Mouse (Mus musculus) limb, embryonic 14.5 days (tissue): Measurements from ENCODE around the gene Clec16a. TPM values are rescaled to one million over a fixed set of nuclear protein-coding genes. Genes with fewer than 3 reads are reported as not detected.

Experiments used
- ATAC-seq: fragments of 200-750 bp; cut with Nextera tagmentation; 2 replicates; pipeline ENCODE4 v1.8.0; 2017; ENCODE audit warnings: low read depth, moderate number of reproducible peaks, moderate TSS enrichment; ENCODE audit not compliant: low FRiP score
- DNase-seq: peaks from one replicate; pipeline ENCODE4 v3.0.0-alpha.2; 2015; ENCODE audit warnings: low spot score
- H3K27ac ChIP-seq: fragments of 300-500 bp; sonication (generic); replicated peaks from 2 replicates; pipeline ENCODE4 v1.5.1; 2014; ENCODE audit warnings: low read depth, mild to moderate bottlenecking, low read length, moderate library complexity, mixed read lengths
- H3K27me3 ChIP-seq: fragments of 300-500 bp; sonication (generic); 2 replicates; pipeline ENCODE4 v1.6.1; 2014; ENCODE audit warnings: low read length, mixed read lengths; ENCODE audit not compliant: control insufficient read depth, insufficient read depth
- H3K36me3 ChIP-seq: fragments of 300-500 bp; sonication (generic); 2 replicates; pipeline ENCODE4 v1.6.1; 2014; ENCODE audit warnings: mild to moderate bottlenecking, low read length, moderate library complexity, mixed read lengths; ENCODE audit not compliant: control insufficient read depth, insufficient read depth
- H3K4me1 ChIP-seq: fragments of 300-500 bp; sonication (generic); 2 replicates; pipeline ENCODE4 v1.6.1; 2014; ENCODE audit warnings: antibody characterized with exemption, low read length, mixed read lengths; ENCODE audit not compliant: control insufficient read depth, insufficient read depth
- H3K4me2 ChIP-seq: fragments of 300-500 bp; sonication (generic); replicated peaks from 2 replicates; pipeline ENCODE4 v1.6.1; 2014; ENCODE audit warnings: low read depth, mild to moderate bottlenecking, low read length, moderate library complexity; ENCODE audit not compliant: severe bottlenecking
- H3K4me3 ChIP-seq: fragments of 300-500 bp; sonication (generic); replicated peaks from 2 replicates; pipeline ENCODE4 v1.5.1; 2014; ENCODE audit warnings: low read length
- H3K9ac ChIP-seq: fragments of 300-500 bp; sonication (generic); 2 replicates; pipeline ENCODE4 v1.6.1; 2014; ENCODE audit warnings: mild to moderate bottlenecking, low read depth, low read length, moderate library complexity; ENCODE audit not compliant: severe bottlenecking
- H3K9me3 ChIP-seq: fragments of 300-500 bp; sonication (generic); 2 replicates; pipeline ENCODE4 v1.6.1; 2016; ENCODE audit warnings: low read length; ENCODE audit not compliant: control insufficient read depth
- POLR2A ChIP-seq: fragments of 200-500 bp; IDR thresholded peaks from 2 replicates; pipeline ENCODE4 v1.8.0; 2012; ENCODE audit warnings: inconsistent platforms, mild to moderate bottlenecking, moderate library complexity, borderline replicate concordance; ENCODE audit not compliant: insufficient read depth, insufficient read length; ENCODE audit errors: extremely low read depth
- WGBS: fragments of 180-500 bp; shearing (Covaris S2); extraction: QIAGEN DNeasy Blood & Tissue Kit; methylation state at CpG from one replicate; pipeline ENCODE4 v1.1.7; 2014; 5-methylcytosine and 5-hydroxymethylcytosine counted together
- polyA plus RNA-seq, 2 experiments: library from polyadenylated mRNA; depleted of rRNA in 1 of 2; stranded (reverse) in 1 of 2; unstranded in 1 of 2; fragments of >200 nt; fragmentation: Nextera tagmentation in 1 of 2; extraction: Ambion mirVana in 1 of 2; gene quantifications; 2 replicates each; pipeline versions ENCODE4 v1.2.1 to v1.2.3; 2012 to 2014

Clec16a gene
- polyA plus RNA-seq, 2 experiments = 12.5 to 29.9 TPM

DNA sequence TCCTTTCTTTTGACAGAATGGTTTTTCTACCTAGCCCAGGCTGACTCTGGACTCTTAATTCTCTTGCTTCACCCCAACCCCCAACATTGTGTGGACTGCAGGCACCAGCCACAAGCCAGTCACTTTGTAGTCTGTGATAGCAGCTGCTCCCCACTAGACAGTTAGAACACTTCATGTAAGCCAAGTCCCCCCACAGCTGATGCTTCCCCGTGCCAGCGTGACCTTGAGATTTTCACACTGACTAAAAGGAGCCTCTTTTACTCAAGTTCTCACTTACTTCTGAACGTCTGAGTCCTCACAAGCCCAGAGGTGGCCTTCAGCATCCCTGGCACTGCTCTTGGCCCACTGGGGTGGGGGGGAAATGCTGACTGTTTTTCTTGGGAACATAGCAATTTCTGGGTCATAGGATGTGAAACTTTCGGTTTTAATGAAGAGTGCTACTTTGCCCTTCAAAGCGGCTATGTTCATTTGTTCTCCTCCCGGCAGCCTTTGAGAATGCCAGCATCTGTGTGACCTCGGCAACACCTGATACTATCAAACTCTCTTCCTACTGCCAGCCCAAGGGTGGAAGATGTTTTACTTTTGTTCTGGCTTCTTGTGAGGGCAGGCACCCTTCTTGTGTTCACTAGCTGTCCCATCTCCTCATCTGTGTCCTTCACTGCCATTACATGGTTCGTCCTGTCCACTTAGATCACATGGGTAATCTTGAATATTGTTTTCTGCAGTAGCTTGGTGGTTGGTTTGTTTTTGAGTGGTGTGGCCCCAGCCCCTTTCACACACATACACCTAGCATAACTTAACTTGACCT lies 138.3 kb downstream of the Clec16a start:
- no peaks in the 10 kb centered on the region for H3K36me3 ChIP-seq
- no peak overlapping the region for H3K27ac ChIP-seq
- 76% methylated on average over 8 of the region's 8 CpGs for WGBS
- no peak for TF ChIP-seq POLR2A
- no peak overlapping the region for H3K4me3 ChIP-seq
- H3K4me1 ChIP-seq = no peaks in the 10 kb centered on the region
- H3K9ac ChIP-seq = no peak overlapping the region
- no peaks in the 10 kb centered on the region for H3K27me3 ChIP-seq
- no peak for ATAC-seq
- no peak for DNase-seq
- H3K4me2 ChIP-seq = no peak overlapping the region
- no peaks in the 10 kb centered on the region for H3K9me3 ChIP-seq

DNA sequence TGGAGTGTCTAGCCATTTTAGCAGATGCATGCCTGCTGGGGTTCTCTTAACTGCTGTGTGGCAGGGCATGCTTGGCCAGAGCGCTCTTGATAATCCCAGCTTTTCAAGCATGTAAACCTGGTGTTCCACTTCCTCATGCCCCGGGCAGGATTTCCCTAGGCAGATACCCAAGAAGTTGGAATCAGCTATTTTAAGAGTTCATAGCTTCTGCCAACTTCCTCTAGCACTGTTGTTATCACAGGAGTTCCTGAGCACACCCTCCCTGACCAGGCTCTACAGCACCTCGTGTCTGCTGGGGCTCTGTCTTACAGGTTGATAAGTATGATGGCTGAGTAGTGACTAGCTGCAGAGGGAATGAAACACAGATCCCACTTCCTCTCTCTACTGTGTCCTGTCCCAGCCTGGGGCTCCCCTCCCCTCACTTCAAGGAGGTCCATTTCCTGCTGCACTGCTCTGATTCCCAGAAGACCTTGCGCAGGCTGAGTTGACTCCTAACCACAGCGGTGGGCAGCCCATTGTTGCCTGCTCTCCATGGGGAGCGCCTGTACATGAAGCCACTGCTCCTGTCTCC lies 144.7 kb downstream of the Clec16a start:
- no peaks in the 10 kb centered on the region for H3K9me3 ChIP-seq
- TF ChIP-seq POLR2A = no peak
- no peak for ATAC-seq
- no peak overlapping the region for H3K9ac ChIP-seq
- H3K4me2 ChIP-seq = no peak overlapping the region
- no peak overlapping the region for H3K4me3 ChIP-seq
- no peak for DNase-seq
- no peak overlapping the region for H3K27ac ChIP-seq
- 72% methylated on average over 6 of the region's 6 CpGs for WGBS
- H3K4me1 ChIP-seq = peaks cover 8% of the 10 kb centered on the region; the same call in 1 of the 2 replicates
- no peaks in the 10 kb centered on the region for H3K36me3 ChIP-seq
- H3K27me3 ChIP-seq = no peaks in the 10 kb centered on the region

DNA sequence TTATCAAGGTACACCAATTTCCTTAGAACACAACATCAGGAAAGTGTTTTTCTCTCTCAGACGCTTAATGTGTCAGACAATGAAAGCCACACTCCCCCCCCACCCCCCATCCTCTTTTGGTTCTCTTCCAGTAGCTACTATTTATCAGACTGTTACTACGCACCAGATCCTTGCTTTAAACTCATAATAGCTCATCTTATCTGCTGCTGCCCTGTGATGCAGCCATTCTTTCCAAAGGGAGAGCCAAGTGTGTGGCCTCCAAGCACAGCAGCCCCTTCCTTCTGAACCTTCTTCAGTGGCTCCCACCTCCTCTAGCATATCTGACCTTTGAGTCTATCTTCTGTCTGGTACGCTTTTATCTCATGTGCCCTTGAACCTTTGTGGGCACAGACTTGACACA lies 145.3 kb downstream of the Clec16a start:
- H3K4me3 ChIP-seq = no peak overlapping the region
- H3K27me3 ChIP-seq = no peaks in the 10 kb centered on the region
- ATAC-seq = no peak
- no peaks in the 10 kb centered on the region for H3K36me3 ChIP-seq
- 84% methylated on average over 3 of the region's 3 CpGs for WGBS
- peaks cover 8% of the 10 kb centered on the region; the same call in 1 of the 2 replicates for H3K4me1 ChIP-seq
- H3K27ac ChIP-seq = no peak overlapping the region
- TF ChIP-seq POLR2A = no peak
- DNase-seq = no peak
- H3K9me3 ChIP-seq = no peaks in the 10 kb centered on the region
- H3K9ac ChIP-seq = no peak overlapping the region
- no peak overlapping the region for H3K4me2 ChIP-seq

DNA sequence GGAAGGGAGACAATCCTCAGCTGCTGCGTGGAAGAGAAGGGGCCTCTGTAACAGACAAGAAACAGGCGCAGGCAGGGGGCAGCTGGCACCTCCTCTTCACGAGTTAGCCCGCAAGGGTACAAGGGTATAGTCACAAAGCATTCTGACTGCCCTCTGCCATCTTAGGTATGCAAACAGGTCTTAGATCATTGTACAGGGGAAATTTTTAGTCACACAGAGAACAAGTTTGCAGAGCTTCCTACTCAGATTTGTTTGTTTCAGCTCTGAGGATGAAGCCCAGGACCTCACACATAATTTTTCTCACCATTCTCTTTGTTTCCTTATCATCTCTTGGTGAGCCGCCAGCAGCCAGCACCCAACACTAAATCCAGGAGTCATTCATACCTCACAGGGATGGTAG lies 146.6 kb downstream of the Clec16a start:
- ATAC-seq = no peak
- Histone ChIP-seq H3K27me3 (no peaks in the 10 kb centered on the region), H3K9me3 (no peaks in the 10 kb centered on the region), H3K27ac (no peak overlapping the region), H3K9ac (no peak overlapping the region), H3K4me2 (no peak overlapping the region), H3K4me3 (no peak overlapping the region), H3K4me1 (peaks cover 8% of the 10 kb centered on the region; the same call in 1 of the 2 replicates), H3K36me3 (no peaks in the 10 kb centered on the region)
- 75% methylated on average over 5 of the region's 5 CpGs for WGBS
- DNase-seq = no peak
- TF ChIP-seq POLR2A = no peak

DNA sequence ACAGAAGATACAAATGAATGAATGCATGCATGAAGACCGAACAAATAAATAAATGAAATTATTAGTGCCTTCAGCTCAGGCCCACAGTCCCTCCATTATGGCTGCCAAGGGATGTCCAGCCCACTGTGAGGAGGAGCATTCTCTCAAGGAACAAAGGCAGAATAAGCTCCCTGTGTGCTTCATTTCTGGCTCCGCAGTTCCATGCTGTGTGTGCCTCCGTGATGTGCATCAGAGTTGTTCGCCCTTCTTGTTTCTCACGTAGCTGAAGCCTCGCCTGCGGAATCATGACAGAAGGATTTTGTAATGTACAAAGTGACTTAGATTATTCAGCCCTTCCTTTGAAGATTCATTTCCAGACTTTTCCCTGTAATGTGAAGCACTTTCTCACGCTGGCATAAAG lies 147.7 kb downstream of the Clec16a start:
- ATAC-seq = no peak
- no peak overlapping the region for H3K9ac ChIP-seq
- H3K36me3 ChIP-seq = no peaks in the 10 kb centered on the region
- H3K4me2 ChIP-seq = no peak overlapping the region
- DNase-seq = no peak
- no peak for TF ChIP-seq POLR2A
- peaks cover 10% of the 10 kb centered on the region; the same call in 1 of the 2 replicates for H3K4me1 ChIP-seq
- WGBS = 93% methylated on average over 8 of the region's 8 CpGs
- H3K27ac ChIP-seq = no peak overlapping the region
- H3K9me3 ChIP-seq = no peaks in the 10 kb centered on the region
- H3K4me3 ChIP-seq = no peak overlapping the region
- H3K27me3 ChIP-seq = no peaks in the 10 kb centered on the region
